Mouse (Mus musculus): ENCODE data around the gene Dyx1c1.
A peak's percentile ranks its signal among the peaks of the same experiment; 100 is the strongest.

The Dyx1c1 gene

DNA sequence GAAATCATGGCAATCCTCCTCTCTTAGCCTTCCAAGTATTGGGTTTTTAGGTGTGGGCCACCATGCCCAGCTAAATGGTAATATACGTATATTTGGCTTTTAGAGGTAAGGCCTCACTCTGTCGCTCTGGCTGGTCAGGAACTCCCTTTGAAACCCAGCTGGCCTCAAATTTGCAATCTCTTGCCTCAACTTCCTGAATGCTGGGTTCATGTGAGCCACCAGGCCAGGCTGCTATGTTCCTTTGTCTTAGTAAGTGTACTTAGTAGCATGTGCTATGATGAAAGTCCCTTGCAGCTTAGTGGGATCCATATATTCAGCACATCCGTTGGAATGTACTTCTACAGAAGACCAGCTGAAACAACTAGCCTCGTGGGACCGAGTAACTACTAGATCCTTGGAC, 16.1 kb downstream of the Dyx1c1 start:
- no peak for DNase-seq (ENCODE audit: extremely low spot score)

DNA sequence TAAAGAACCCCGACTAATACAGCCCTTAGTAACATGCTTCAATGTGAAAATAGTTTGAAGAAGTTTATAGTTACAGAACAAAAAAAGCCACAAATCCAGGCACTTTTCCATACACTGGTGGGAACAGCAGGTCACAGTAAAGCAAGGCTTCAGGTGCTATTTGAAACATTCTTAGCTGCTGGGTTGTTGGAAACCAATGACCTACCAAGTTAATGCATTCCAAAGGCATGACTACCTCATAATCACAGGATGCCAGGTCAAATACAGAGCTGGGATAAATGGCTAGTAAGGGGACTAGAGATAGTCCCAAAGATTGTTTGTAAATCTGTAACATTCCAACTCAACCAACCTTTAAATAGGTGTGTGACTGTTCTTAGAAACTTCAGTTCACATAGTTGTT, 16.7 kb downstream of the Dyx1c1 start:
- DNase-seq (ENCODE audit: extremely low spot score): no peak

DNA sequence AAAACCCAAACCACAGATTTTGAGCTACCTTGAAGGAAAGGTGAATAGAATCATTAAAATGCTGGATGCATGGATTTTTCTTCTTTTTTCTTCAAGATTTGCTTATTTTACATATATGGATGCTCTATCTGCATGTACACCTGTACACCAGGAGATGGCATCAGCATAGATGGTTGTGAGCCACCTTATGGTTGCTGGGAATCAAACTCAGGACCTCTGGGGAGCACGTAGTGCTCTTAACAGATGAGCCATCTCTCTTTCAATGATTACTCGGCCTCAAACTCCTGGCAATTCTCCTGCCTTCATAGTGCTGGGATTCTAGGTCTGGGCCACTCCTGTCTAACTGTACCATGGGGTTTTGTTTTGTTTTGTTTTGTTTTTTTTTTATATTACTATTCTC, 24.5 kb downstream of the Dyx1c1 start:
- DNase-seq (ENCODE audit: extremely low spot score): no peak

DNA sequence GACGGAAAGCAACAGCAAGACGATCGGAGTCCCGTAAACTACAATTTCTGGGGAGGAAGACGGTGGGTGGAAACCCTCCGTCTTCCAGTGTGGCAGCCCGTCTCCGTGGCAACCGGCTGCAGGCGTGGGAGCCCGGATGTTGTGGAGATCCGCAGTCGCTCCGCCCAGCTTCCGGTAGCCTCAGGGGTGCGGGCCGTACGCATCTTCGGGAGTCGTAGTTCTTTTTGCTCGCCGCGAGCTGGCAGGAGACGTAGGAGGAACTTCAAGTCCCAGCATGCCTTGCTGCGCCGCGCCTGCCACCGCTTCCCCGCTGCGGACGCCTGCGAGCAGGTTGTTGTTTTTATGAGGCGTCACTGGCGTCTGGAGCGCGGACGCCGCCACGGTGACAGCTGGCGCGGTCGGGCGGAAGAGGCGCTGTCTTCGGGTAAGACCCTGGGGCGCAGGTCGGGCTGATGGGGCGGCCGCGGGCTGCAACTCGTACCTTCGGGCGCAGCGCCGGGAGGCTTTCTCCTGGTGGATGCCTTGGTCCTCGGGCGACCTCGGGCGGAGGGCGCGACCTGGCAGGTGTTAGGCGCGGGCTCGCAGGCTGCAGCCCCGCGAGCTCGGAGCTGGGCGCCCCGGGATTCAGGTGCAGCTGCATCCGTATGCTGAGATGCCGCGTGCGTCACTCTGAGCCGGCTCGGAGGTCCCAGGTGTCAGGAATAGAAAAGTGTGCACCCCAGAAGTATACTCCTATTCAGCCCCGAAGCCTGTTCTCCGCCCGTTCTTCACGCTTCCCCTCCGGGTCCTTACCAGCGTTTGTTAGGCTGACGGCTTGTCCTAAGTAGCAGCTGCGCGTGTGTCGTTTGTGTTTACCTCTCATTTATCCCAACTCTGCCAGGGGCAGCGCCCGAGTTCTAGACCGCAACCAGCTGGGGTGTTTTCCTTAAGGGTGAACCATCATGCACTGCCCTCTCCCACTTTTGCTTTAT, 26.9 kb downstream of the Dyx1c1 start, which contains the start of the genes Ccpg1os and Ccpg1:
Gene Ccpg1os, minus strand, starts transcription at position 133 of the 971 bp plus-strand sequence.
Gene Ccpg1, plus strand, starts transcription at position 180 of the 971 bp plus-strand sequence.
- peak; percentile 93 for DNase-seq (ENCODE audit: extremely low spot score)

DNA sequence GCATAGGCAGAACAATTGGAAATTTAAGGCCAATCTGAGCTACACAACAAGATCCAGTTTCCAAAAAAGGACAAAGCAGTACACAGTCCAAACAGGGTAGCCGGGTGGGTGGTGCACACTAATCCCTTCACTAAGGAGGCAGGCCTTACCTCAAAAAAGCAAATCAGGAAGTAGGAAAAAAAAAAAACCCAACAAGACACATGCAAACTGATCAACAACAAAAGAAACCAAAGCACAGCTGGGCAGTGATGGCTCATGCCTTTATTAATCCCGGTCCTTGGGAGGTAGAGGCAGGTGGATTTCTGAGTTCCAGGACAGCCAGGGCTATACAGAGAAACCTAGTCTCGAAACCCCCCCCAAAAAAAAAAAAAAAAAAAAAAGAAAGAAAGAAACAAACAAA, 29.1 kb downstream of the Dyx1c1 start:
- DNase-seq (ENCODE audit: extremely low spot score): no peak

DNA sequence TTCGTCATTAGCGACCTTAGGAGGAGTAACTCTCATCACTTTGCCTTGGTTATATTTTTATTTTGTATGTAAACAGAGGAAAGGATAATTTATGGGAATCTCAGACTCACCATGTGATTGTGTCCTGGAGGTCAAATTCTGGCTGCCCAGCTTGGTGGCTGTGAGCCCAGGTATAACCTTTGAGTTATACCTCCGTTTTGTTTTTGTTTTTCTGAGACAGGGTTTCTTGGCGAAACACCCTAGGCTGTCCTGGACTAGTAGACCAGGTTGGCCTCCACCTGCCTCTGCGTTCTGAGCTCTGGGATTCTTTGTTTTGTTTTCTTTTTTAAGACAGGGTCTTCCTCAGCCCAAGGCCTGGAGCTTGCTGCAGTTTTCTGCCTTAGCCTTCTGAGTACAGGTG, 30.1 kb downstream of the Dyx1c1 start:
- no peak for DNase-seq (ENCODE audit: extremely low spot score)

DNA sequence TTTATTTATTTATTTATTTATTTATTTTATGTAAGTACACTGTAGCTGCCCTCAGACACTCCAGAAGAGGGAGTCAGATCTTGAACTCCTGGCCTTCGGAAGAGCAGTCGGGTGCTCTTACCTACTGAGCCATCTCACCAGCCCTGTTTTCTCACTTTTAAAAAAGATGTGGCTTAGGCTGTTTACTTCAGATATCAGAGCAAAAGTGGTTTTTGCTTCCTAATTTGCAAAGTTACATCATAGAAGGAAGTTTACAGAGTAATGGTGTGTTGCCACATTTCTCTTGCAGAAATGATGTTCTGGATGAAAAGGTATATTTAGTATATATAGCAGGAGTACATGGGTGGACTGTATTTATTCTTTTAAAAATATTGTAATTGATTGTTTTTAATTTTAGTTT, 32.8 kb downstream of the Dyx1c1 start:
- no peak for DNase-seq (ENCODE audit: extremely low spot score)

DNA sequence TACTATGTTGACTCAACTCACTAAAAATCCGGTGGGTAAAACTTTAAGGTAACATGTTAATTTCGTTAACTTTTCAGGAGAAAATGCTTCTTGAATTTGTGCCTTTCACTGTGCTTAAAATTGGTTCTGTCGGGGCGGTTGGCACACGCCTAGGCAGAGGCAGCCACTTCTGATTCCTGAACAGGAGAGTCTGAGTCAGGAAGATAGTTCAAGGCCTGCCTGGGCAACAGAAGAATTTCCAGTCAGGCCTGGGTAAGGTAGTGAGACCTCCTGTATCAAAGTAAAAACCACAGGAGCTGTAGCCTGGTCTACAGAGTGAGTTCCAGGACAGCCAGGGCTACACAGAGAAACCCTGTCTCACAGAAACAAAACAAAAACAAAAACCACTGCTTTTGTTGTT, 34.0 kb downstream of the Dyx1c1 start:
- DNase-seq (ENCODE audit: extremely low spot score): no peak

DNA sequence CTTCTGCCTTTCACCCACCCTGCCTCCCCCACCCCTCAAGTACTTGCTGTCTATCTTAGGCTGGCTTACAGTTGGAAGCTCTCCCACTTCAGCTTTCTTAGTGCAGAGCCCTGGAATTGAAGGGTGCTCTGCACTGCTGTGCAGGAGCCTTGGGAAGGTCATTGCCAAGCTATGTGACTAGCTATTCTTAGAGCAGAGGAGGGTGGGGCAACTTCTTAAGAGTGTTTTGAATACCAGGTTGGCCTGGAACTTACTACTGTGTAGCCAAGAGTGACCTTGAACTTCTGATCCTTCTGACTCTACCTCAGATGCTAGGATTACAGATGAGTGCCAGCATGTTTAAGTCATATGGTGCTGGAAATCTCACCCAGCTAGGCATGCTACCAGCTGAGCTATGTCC, 37.6 kb downstream of the Dyx1c1 start:
- DNase-seq (ENCODE audit: extremely low spot score): no peak

DNA sequence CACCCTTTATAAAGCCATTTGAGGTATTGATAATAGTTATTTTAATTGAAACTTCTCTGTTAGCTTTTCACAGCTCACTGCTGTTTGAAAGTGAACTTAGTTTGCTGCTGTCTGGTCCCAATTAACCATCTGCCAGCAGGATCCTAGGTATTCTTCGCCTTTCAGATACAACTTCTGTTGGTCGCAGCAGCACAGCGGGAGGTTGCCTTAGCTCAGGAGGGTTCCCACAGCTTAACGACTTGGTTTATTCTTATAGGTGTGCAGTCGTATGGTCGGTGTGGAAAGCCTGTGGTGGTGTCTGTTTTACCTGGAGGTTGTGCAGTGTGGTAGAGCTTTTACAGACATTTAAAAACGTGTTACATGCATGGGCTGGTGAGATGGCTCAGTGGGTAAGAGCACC, 38.2 kb downstream of the Dyx1c1 start:
- DNase-seq (ENCODE audit: extremely low spot score): no peak

DNA sequence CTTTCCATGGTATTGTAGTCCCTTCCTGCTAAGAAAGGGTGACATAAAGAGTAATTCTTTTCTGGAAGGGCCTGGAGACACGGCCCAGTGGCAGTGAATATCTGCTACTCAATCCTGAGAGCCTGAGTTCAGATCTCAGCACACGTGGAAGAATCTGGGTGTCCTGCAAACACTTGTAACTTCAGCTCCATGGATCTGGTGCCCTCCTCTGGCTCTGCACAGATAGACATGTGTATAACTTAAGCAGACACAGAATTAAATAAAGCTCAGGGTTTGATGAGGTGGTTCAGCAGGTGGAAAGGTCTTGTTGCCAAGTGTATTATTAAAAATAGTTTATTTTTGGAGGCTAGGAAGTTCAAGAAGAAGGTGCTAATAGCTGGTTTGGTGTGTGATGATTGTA, 41.9 kb downstream of the Dyx1c1 start:
- DNase-seq (ENCODE audit: extremely low spot score): no peak

DNA sequence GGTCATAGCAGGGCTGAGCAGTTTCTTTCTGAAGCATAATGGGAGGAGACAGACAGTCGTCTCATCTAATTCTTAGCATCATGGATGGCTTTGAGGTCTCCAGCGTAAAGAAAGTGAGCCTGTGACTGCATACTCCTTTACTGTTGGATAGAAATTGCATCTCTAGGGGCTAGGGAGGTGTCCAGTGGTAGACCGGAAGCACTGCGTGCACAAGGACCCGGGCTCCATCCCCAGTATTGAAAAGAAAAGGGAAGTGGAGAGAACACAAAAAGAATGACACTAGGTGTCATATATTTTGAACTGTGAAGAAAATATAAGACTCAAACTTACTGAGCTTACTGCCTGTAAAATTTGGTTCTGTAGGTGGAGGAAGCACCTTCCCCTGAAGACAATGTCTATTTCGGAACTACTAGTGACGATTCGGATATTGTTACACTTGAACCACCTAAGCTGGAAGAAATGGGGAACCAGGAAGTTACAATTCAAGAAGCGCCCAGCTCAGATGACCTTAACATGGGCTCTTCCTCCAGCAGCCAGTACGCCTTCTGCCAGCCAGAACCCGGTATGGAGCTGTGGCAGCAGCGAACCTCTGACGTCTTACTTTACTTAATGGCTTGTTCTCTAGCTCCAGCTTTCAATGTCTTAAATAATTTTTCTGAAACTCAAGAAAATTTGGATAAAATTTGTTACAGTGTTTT, 42.9 kb downstream of the Dyx1c1 start:
- DNase-seq (ENCODE audit: extremely low spot score): no peak

DNA sequence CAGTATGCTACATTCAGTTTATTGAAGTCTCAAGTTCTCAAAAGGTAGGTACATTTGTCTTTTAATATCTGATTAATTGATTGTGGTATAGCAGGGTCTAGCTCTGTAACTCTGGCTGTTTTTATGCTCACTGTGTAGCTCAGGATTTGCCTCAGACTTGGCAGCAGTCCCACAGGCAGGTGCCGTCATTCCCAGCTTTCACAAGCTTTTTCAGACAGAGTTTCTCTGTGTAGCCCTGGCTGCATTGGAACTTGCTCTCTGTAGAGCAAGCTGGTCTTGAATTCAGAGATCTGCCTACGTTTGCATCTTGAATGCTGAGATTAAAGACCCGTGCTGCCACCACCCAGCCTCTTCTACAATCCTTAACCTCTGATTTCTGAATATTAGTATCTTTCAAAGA, 43.6 kb downstream of the Dyx1c1 start:
- no peak for DNase-seq (ENCODE audit: extremely low spot score)

DNA sequence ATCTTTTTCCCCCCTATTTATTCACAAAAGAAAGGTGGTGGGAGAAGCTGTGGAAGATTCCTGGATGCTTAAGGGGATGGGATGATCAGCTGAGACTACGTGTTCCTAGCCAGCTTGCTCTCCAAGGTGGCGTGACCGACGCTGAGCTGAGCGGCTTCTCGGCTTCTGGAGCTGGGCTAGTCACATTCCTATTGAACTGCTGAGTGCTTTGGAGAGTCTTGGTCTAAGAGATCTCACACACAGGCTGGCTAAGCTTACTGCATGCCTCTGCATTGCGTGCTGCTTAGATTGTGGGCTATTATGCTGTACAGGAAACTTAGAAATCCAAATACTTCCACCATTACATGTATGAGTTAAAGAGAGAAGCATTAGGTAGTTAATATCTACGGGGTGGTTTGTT, 45.5 kb downstream of the Dyx1c1 start:
- no peak for DNase-seq (ENCODE audit: extremely low spot score)

DNA sequence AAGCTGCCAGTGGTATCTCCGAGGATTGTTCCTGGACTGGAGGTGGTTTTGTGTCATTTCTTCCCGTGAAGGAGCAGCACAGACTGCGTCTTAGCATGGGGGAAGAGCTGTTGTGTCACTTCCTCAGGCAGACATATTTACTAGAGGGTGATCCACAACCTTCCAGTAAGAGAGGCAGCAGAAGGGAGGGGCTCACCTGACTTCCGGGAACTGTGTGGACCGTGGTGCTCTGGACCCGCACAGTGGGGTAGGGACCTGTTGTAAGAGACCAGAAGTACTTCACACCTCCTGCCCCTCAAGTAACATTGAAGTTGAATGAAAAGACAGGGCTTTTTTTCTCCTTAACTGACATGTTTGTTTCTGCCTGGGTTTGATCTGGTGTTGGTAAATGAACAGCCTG, 46.5 kb downstream of the Dyx1c1 start:
- DNase-seq (ENCODE audit: extremely low spot score): no peak

DNA sequence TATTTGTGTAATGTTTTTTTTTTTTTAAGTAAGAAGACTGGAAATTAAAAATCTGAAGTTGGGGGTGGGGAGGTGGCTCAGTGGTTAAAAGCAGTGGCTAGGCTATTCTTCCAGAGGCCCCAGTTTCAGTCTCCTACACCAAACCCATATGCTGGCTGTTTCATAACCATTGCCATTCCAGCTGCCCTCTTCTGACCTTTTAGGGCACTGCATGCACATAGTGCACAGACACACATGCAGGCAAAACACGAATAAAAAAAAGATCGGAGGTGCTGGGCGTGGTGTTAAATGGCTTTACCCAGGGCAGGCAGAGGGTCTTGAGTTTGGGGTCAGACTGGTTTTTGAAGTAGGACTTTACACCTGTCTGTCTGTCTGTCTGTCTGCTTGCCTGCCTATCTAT, 47.6 kb downstream of the Dyx1c1 start:
- DNase-seq (ENCODE audit: extremely low spot score): no peak

DNA sequence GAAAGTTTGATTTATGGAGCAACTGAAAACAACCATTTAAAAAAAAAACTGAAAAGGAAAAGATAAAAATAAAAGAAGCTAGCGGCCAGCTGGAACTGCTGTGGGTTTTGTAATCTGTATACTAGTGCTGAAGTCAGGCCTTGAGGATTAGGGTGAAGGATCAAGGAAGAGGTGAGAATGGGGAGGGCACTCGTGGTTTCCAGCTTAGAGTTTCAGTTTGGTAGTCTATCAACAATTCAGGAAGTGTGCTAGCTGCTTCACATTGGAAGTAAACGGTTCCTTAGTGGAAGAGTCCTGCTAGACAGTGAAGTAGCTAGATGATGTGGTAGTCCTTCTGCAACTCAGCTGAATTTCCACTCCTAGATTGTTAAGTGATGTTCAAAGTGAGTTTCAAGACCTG, 49.8 kb downstream of the Dyx1c1 start:
- no peak for DNase-seq (ENCODE audit: extremely low spot score)

DNA sequence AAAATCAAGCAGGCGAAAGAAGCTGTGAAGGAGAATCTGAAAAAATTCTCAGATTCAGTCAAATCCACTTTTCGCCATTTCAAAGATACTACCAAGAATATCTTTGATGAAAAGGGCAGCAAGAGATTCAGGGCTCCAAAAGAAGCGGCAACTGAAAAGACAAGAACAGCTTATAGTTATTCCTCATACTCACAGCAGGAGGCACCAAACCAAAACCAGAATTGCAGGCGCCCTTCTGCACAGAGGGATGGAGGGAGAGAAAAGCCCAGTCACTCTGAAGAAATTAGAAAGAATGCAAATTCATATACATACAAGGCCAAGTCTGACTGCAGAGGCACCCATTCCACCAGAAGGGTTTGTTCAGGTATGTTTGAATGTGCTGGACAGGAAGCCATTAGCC, 54.0 kb downstream of the Dyx1c1 start:
- no peak for DNase-seq (ENCODE audit: extremely low spot score)

DNA sequence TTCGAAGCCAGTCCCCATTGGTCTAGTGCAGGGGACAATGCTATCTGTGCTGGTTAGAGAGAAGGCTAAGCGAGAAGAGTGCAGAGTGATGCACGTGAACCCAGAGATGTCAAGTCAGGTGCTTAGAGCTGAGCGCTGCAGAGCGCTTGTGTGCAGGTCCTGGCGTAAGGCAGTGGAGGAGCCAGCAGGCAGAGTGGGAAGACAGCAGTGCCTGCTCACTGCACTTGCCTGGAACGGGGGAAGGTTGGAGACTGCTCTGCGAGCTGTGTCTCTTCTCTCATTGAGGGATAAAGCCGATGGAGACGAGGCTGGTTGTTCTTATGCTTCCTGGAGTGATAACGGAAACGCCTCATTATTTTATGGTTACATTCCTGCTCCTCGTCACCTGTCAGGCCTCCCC, 56.1 kb downstream of the Dyx1c1 start:
- DNase-seq (ENCODE audit: extremely low spot score): no peak

DNA sequence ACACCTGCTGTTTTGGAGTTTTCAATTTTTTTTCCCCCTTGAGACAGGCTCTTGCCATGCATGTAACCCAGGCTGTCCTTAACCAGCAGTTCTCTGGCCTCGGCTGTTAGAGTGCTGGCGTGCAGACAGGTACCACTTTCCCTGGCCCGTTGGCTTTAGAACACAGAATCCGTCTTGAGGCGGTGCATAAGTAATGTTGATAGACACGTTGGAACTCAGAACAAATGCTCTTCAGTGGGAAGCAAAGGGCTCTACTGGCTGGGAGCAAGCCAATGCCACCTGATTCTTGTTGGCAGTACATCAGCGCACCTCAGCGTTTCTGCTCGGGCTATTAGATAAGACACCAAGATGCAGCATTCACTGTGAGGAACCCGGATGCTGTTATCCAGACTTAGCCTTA, 61.3 kb downstream of the Dyx1c1 start:
- DNase-seq (ENCODE audit: extremely low spot score): no peak

DNA sequence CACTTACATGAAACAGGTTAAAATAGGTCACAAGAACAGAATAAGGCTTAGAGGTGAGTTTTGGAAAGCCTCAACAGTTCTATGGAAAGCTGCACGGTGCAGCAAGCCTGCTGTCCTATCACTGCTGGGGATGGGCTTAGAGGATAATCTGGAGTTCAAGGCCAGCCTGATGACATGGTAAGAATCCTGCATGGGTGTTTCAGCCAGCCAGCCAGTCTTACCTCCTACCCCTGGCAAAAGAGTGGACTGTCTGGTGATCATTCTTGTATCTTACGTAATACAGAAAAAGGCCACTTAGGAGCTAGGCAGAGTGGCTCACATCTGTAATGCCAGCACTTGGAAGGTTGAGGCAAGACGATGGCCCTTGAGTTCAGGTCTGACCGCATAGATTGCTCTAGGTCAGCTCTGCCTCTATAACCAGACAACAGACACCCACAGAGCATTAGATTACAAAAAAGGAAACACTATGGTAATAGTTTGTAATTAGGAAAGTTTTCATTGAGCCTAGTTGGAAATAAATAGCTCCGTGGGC, 62.0 kb downstream of the Dyx1c1 start:
- no peak for DNase-seq (ENCODE audit: extremely low spot score)

Data from embryo, embryonic 9.5 days (tissue).